Mouse (Mus musculus): ENCODE measurements at regions not wholly inside any gene's neighbourhood (a gene's known extent, or its start where the extent isn't known, plus 50 kb on each side); places are given as distances from the start of the nearest gene placed in this dataset.

GRCm38 (mm10) chr5:138902316-138902715 is 82.4 kb downstream of the Gm5294 start:
- TF ChIP-seq CTCF (IDR thresholded peaks at IDR 0.05) (no peak), POLR2A (IDR thresholded peaks at IDR 0.05; ENCODE audit: insufficient read depth, low read depth, low read length) (no peak), EP300 (IDR thresholded peaks at IDR 0.05; ENCODE audit: insufficient read depth, low read depth, low read length) (no peak)
